Mouse (Mus musculus) thymus, postnatal 25 days (tissue): ENCODE results near the gene Crxos.

ENCODE experiments used
- DNase-seq: peaks from one replicate; pipeline ENCODE4 v3.0.0; 2022

Gene Crxos

GRCm38 (mm10) chr7:15922220-15922773 lies 39.9 kb downstream of the Crxos start, which contains the start of gene Selenow:
TSS of gene Selenow (minus strand) at chr7:15922402.
- DNase-seq = peak; percentile 93

- peak; percentile 63 for DNase-seq
These were observed 47.5 kb downstream of the Crxos start for GRCm38 (mm10) chr7:15929910-15930309.

DNA sequence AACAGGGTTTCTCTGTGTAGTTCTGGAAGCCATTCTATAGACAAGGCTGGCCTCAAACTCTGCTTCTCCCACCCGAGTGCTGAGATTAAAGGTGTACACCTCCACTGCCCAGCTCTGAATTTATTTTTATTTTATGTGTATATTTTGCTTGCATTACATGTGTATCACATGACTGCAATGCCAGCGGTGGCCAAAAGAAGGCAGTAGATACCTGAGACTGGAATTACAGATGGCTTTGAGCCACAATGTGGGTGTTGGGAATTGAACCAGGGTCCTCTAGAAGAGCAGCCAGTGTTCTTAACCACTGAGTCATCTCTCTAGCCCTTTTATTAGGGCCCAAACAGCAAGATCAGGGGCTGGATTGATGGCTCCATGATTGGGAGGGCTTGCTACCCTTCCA lies 48.1 kb downstream of the Crxos start:
- no peak for DNase-seq

DNA sequence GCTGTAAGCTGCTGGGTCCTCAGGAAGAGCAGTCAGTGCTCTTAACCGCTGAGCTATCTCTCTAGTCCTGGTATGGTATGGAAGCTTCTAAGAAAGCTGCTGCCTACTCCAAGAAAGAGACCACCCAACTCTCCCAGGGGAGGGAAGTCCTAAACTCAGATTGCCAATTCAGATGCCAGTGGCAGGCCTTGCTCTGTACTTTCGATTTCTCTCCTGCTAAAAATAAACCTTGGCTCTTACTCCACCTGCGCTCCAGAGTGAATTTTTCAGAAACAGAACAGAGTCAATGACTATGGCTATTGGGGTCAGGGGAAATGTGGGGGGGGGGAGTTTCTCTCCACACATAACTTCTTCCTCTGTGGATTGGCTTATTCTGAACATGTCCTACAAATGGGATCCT lies 49.2 kb downstream of the Crxos start:
- no peak for DNase-seq

GRCm38 (mm10) chr7:15933437-15934359 lies 51.3 kb downstream of the Crxos start:
- DNase-seq = no peak

GRCm38 (mm10) chr7:15937491-15937890 lies 55.1 kb downstream of the Crxos start:
- DNase-seq = no peak

- no peak for DNase-seq
These were observed 56.2 kb downstream of the Crxos start for GRCm38 (mm10) chr7:15938621-15939020.

- DNase-seq = no peak
These were observed 61.9 kb downstream of the Crxos start for GRCm38 (mm10) chr7:15944311-15944710.

- no peak for DNase-seq
These were observed 62.8 kb downstream of the Crxos start for GRCm38 (mm10) chr7:15945211-15945610.

GRCm38 (mm10) chr7:15945721-15946536 lies 63.5 kb downstream of the Crxos start, which contains the start of gene Nop53:
TSS of gene Nop53 (minus strand) at chr7:15946074.
- peak; percentile 89 for DNase-seq

GRCm38 (mm10) chr7:15947653-15948260 lies 65.3 kb downstream of the Crxos start:
- DNase-seq = no peak

GRCm38 (mm10) chr7:15948381-15948941 lies 66.0 kb downstream of the Crxos start:
- DNase-seq = peak; percentile 80

DNA sequence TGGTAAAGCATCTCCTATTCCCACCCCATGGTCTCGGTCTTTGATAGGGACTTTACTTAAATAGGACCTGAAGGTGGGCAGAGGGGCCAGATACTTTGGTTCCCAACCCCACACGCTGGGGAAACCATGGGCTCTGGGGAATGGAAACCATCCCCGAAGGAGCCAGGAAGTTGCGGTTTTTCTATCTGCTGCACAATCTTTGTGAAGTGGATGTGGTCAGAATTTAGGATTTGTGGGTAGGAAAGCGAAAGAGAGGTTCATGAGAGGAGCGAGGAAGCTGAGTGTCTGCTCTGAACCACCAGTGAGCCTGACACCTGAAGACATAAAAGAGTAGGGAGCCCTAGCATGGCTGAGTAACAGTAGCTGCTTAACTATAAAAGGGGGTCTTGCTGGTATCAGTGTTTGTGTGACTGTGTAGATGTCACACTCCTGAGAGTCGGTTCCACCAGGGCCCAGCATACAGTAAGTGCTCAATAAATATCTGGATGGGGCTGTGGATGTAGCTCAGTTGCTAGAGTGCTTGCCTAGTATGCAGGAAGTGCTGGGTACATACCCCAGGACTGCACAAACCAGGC lies 66.9 kb downstream of the Crxos start:
- peak; percentile 37 for DNase-seq

DNA sequence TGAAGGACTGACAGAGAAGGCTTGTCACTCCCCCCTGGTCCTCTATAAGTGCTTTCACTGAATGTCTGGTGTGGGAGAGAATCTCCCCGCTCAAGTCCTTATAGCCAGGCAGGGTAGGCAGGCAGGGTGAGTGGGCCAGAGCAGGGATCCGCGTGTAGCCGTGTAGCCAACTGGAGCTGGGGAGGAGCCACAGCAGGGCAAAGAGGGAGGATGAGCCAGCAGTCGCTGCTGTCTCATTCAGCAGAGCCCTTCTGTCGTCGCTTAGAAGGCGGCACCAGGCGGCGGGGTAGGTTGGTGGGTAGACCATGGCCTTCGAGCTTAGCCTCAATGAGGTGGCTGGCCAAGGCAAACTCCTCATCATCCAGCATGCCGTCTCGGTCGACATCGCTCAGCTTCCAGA lies 67.6 kb downstream of the Crxos start:
- DNase-seq = no peak

DNA sequence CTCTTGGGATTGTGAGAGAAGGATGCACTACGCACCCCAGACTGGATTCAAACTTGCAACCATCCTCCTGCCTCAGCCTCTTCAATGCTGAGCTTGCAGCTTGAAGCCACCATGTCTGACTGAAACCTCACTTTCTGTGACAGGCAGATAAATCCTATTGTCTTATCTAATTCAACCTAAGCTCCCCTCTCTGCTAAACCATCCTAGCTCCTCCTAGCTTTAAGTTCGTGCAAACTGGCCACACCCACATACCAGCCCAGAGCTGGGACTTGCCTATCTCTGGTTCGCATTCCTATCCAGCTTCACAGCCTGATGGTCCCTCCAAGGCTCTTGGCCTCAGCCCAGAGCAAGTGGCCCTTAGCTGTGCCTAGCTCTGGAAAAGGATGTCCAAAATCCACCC lies 70.0 kb downstream of the Crxos start:
- DNase-seq = no peak
